Mouse (Mus musculus) liver, adult (tissue): Measurements from ENCODE around the gene Dennd5b.

ENCODE experiments used
- GATA4 ChIP-seq: IDR thresholded peaks from 2 replicates; pipeline ENCODE4 v1.6.1; 2014; ENCODE audit warnings: mild to moderate bottlenecking, low read length; ENCODE audit not compliant: insufficient replicate concordance

The Dennd5b gene

DNA sequence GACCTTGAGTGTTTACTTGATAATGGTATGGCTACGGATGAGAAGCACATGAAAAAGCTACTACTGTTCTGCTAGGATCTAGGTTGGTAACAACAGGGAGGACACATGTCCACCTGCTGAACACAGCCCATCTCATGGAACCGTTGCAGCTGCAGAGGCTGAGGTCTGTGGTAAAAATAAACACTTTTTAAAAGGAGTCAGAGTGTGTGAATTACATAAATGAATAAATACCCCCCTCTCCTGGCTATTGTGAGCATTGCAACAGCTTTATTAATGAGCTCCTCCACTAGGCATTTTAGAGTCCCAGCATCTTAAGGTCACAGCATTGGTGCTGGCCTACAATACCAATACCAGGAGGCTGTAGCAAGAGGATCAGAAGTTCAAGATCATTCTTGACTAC, 18.4 kb upstream of the Dennd5b start:
- TF ChIP-seq GATA4: no peak

DNA sequence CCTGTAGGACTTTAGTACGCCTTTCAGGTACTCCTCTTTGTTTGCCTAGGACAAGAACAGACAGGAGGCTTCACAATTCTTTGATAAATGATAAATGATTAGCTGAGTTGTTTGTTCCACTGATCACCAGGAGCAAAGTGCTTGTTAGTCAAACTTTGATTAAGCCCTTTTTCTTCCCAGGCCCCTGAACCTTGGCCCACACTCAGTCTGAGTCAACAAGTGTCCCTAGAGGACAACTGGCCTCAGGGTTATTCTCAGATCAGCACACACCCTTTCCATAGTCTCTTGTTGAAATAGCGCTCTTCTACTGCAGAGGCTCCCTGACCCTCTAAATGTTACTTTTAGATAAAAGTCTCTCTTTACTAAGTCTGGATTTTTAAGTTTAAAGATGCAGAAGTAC, 17.5 kb upstream of the Dennd5b start:
- no peak for TF ChIP-seq GATA4

DNA sequence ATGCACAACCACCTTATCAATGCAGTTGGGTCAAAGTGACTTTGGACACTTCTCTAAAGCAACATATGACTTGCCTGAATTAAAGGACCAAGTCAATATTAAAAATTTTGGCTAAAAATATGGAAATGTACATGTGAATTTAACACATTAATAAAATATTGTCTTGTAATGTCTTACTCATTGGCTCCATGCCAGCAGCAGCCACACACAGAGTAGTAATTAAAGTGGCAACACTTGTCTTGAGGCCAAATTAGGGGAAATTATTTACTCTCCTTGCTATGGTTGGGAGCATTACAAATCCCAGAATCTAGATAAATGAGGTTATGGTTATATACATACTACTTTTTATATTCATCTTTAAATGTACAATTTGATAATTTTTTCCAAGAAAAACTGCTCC, 15.5 kb upstream of the Dennd5b start:
- TF ChIP-seq GATA4: no peak

DNA sequence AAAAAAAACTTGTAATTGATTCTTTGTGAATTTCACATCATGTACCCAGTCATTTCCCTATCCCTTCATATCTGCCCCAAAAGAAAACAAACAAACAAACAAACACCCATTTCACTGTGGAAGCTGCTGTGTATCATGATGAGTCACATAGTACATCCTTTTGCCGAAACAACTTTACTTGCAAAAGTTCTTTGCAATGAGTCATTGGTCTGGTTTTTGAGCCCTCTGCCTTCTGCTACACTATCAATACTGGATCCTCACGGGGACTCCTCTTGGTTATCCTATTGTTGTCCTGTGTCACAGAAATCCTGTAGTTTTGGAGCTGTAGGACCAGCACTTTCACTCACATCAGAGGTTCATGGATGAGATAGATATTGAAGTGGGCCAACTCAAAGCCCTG, 7.4 kb upstream of the Dennd5b start:
- no peak for TF ChIP-seq GATA4

DNA sequence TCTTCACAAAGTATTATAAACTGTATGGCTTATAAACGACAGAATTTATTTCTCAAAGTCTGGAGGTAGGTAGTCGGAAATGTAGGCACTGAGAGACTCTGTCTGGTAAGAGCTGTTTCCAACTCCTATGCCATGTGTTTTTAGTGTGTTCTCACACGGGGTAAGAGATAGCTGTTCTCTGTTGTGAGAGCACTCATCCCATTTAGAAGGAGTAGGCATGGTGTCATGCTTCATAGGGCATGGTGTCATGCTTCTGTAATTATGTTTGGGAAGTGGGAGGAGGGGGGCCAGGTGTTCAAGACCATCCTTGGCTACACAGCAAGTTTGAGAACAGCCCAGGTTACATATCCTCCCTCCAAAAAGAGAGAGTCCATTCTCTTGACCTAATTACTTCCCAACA, 6.1 kb upstream of the Dennd5b start:
- TF ChIP-seq GATA4: no peak

DNA sequence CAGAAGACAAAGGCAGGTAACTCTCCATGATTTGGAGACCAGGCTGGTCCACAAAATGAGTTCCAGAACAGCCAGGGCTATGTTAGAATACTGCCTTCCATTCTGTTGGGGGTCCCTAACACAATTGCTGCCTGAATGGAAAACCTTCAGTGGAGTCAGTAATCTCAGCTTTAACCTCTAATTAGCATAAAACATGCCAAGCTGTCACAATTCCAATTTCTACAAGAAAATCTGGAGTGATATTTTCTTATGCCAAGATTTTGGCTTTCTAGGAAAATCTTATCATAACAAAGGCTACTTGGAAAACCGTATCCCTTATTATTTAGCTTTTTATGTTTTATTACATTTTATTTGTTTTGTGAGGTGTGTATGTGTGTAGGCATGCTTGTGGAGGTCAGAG, 2.0 kb upstream of the Dennd5b start:
- no peak for TF ChIP-seq GATA4

DNA sequence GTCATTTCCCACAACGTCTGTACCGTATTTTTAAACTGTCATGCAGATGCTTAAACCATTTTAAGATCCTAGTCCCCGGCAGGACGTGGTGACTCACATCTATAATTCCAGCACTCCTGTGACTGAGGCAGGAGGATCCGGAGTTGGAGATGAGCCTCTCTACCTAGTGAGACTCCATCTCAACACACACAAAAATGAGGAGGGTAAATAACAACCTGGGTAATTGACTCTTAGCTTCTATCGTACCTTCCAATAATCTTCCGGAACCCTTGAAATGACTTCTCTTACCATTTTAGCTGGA, 413 bp upstream of the Dennd5b start:
- no peak for TF ChIP-seq GATA4

DNA sequence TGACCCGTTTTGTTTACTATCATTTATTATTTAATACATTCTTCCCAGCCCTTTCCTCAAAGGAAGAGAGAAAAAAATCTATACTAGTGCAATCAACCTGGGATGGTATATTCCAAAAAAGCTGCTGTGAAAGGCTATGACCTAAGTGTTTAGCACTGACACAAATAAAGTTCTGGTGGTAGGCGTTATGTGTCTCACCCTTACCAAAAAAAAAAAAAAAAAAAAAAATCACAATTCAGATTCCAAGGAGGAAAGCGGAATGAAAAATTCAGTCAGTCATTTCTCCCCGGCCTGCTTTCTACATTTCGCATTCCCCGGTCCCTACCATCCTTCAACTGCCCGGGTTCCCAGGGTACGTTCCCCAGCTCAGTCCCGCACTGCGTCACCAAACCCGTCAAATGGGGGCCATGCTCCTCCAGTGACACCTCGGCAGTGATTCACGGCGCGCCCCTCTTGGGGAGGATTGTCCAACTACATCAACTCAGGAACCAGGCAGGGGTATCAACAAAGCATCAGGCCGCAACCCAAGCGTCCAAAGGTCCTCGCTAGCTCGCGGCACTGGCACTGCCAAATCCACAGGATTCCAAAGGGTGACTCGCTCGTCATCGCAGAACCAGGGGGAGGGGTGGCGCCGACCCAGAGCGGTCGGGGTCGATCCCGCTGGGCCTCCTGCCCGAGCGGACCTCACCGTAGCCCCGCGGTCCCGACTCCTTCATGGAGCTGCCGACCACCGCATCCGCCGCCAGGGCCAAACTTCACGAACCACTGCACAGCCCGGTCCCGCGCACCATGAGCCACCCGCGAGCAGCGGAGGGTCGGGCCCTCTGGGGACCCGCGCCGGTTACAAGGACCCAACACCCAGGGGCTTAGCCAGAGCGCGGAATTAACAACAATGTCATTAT, 1.1 kb downstream of the Dennd5b start:
- TF ChIP-seq GATA4: 0 out of 2 replicates have a peak, but pooled peaks have one; percentile 31

DNA sequence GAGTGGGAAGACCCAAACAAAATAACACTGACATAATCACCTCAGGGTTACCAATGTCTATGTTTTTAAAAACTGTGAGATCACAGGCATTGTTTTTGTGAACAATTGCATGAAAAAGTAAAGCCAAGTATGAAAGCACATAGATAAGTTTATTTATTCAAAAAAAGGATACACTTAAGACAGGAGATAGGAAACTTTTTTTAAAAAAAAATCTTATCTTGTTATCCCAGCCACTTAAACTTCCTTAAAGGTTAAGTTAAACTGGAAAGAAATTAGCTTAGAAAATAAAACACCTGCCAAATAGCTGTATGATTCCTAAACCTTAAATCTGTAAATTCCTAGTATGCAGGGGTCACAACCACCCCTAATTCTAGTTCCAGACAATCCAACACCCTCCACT, 2.5 kb downstream of the Dennd5b start:
- no peak for TF ChIP-seq GATA4

DNA sequence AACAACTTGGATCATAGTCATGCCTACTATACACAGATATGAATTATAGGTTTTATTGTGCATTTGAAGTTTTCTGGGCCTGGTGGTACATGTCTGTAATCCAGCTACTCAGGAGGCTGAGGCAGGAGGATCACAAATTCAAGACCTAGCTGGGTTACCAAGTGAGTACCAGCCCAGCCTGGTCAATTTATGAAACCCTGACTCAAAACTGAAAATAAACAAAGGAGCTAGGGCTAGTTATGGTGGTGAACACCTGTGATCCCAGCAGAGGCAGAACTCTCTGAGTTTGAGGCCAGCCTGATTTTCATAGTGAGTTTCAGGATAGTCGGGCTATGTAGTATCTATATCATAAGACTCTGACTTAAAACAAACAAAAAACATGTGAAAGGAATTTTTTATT, 4.2 kb downstream of the Dennd5b start:
- no peak for TF ChIP-seq GATA4

DNA sequence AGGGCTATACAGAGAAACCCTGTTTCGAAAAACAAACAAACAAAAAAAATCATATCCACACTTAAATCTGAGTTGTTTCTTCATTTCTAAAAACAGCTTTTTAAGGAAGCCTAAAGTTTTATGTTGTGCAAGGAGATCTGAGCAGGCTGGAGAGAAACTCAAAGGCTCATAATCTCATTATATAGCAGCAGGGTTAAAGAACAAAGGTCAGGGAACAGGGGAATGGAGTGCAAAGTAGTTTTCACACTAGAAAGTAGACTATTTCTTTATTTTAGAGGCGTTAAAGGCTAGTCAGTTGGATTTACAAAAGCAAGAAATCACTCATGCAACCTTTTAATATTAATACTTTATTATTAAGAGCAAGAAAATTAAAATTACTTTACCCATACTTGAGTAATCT, 5.2 kb downstream of the Dennd5b start:
- TF ChIP-seq GATA4: no peak

DNA sequence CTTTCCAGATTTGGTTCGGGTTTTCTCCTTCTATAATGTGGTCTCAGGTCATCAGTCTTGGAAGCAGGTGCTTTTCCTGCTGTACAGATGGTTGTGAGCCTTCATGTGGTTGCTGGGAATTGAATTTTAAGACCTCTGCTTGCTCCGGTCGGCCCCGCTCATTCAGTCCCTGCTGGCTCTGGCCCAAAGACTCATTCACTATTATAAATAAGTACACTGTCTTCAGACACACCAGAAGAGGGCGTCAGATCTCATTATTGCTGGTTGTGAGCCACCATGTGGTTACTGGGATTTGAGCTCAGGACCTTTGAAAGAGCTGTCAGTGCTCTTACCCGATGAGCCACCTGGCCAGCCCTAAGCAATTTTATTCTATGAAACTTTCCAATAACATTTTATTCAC, 6.1 kb downstream of the Dennd5b start:
- no peak for TF ChIP-seq GATA4

DNA sequence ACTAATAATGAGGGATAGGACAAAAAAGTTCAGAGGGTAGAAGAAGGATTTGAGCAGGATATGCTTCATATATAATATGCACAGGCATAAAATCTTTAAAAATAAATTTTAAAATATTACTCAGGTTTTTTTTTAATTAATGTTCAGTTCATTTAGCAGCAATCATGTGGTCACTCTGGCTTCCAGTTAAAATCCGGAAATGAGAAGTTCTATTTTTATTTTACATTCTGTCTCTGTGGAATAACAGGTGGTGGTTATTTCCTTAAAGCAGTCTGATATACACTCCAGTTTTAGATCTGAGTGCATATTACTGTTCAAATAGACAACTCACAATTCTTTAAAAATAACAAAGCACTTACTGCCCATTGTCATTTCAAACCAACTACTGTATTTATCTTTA, 6.9 kb downstream of the Dennd5b start:
- TF ChIP-seq GATA4: no peak

DNA sequence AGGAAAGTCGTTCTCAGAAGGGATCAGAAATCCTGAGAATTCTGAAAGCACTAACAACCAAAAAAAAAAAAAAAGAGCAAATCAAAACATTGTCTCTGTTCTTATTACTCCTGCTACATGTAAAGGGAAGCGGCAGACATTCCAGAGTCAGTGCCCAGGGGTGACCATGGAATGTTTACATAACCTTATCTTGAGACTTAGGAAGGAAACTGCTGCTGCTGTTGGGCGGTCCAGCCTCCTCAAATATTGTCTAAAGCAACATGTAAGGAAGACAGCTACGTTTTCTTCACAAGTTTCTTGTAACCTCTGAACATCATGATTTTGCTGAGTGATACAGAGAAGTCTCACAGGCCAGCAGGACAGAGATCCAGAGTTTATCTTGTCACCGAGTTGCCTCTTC, 8.0 kb downstream of the Dennd5b start:
- TF ChIP-seq GATA4: peak; percentile 63; the same call in 1 of the 2 replicates

DNA sequence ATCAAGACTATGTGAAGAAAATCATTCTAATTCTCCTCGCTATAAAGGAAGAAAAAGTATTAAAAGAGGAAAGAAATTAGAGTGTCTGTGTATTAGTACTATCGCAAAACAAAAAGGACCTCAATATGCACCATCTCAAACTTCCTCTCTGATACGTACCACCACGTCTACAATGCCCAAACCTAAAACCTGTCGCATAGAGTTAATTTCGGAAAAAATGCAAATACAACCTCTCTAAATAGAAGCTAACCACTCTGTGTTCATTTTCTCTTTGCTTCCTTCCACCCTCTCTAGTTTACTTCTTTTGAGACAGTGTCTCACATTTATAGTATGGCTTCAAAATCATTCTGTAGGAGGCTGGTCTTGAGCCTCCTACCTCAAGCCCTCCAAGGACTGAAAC, 9.1 kb downstream of the Dennd5b start:
- TF ChIP-seq GATA4: no peak

DNA sequence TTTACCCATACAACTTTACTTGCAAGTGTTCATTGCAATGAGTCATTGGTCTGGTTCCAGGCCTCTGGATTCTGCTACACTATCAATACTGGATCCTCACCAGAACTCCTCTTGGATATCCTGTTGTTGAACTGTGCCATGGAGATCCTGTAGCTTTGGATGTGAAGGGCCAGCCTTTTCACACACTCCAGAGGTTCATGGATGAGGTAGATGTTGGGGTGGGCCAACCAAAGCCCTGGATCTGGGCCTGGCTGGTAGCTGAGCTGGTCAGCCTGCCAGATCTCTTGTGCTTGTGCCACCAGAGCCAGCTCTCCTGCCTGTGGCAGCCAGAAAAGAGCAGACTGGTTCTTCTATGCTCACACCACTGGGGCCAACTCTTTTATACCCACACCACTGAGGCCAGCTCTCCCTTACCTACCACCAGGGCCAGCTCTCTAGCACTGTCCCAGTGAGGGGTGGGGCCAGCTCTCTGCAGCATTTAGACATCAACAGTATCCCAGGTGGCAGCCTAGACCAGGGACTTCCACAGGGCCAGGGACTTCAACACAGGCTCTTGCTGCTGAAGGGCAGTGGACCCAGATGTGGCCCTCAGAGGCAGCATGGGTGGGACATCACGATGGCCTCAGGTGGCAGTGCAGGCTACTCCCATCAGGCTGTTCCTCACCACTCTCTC, 24.2 kb downstream of the Dennd5b start:
- TF ChIP-seq GATA4: no peak

DNA sequence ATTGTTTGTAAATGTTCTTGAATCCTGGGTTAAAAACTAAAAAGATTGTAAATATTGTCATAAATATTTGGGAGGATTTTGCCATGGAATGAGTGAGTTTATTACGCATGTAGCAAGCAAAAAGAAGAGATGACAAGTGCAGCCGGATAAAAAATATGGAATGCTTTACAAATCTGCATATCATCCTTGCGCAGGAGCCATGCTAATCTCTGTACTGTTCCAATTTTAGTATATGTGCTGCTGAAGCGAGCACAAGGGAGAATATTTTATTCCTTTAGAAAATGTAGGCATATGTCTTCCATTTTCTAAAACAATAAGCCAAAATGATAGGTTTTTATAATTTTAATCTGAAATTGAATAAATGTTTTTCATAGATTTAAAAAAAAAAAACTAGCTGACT, 27.6 kb downstream of the Dennd5b start:
- no peak for TF ChIP-seq GATA4

DNA sequence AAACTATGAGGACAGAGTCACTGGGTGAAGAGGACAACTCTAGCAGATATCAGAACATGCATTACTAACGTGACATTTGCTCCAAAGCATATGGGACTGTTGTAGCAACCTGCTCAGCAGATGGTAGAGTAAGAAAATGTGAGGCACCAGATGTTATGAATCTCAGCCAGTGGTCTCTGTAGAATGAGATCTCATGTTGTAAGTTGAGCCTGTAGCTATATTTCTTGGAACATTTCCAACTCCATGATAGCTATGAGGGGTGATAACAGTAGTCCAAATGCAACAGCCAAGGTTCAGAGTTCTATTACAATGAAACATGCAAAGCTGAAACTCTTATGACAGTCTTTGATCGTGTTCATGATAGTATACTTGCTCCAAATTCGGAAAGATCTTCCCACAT, 28.6 kb downstream of the Dennd5b start:
- TF ChIP-seq GATA4: no peak
